Mouse (Mus musculus) liver, adult 2 months (tissue): ENCODE results near the gene Slc2a4.

Experiments
- CTCF ChIP-seq: fragments of 200-500 bp; IDR thresholded peaks from 2 replicates; pipeline ENCODE4 v1.5.1; 2011; ENCODE audit warnings: low read depth, low read length, control low read depth
- POLR2A ChIP-seq: fragments of 200-500 bp; IDR thresholded peaks from 2 replicates; pipeline ENCODE4 v1.6.1; 2011; ENCODE audit warnings: low read length, control low read depth; ENCODE audit not compliant: insufficient read depth; ENCODE audit errors: extremely low read depth

DNA sequence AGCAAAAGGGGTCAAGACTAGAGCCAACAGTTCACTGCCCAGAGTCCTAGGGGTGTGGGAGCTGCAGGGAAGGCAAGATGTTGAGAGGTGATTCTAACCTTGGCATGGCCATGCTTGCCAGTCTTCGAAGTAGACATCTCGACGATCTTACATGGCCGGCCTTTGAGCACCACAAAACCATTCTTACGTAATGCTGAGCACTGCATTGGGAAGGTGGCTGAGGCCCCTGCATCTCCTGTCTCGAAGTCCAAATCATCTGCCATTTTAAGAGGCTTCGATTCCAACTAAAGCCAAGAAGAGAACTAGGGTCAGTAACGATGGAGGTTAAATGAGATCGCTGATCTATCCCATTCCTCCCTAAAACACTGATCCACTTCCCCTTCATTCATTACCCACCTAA is 28.9 kb downstream of the Slc2a4 start:
- TF ChIP-seq POLR2A: no peak
- no peak for TF ChIP-seq CTCF
